Mouse (Mus musculus) embryo, embryonic 10.5 days (tissue): Measurements from ENCODE around the gene Upk3bl.
A peak's percentile ranks its signal among the peaks of the same experiment; 100 is the strongest.

Experiments used
- DNase-seq: peaks from one replicate; pipeline ENCODE4 v3.0.0-alpha.2; 2015; ENCODE audit warnings: low spot score

Upk3bl gene

GRCm38 (mm10) chr5:136054301-136055077 is at the start of gene Upk3bl:
TSS of gene Upk3bl (plus strand) at chr5:136054492.
- DNase-seq: no peak

- no peak for DNase-seq
Observed at GRCm38 (mm10) chr5:136004537-136004936, 49.8 kb upstream of the Upk3bl start.

DNA sequence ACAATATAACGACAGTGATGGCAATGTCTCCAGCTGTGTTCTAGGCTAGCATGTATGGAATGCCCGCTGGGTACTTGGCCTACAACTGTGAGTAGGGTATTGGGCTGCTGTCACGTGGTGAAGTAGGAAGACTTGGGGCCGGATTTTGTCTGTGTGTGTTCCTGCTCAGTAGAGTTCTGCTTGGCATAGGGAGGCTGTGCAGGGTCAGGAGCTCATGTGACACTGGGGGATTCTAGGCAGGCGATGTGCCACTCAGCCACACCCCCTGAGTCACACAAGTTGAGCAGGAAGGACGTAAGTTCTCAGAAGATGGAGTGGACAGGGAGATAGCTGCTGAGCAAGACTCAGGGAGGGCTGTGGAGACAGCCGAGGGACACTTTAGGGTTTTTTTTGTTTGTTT is 46.5 kb upstream of the Upk3bl start:
- DNase-seq: no peak

DNA sequence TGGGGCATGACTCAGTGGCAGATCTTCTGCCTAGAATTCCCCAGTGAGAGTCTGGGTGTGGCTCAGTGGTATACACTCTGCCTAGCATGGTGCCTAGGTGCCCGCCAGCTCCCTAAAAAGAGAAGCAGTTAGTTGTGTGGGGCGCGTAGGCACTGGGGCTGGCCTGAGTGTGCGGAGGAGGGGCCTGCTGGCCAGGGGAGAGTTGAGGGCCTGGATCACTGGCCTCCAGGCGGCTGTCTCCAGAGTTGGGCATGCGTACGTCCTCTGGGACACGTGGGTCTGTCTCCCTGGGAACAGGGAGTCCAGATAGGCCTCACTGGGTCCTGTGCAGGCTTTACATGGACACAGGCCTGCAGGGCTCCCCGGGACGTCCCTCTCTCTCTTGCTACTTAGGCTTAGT is 39.4 kb upstream of the Upk3bl start:
- no peak for DNase-seq

DNA sequence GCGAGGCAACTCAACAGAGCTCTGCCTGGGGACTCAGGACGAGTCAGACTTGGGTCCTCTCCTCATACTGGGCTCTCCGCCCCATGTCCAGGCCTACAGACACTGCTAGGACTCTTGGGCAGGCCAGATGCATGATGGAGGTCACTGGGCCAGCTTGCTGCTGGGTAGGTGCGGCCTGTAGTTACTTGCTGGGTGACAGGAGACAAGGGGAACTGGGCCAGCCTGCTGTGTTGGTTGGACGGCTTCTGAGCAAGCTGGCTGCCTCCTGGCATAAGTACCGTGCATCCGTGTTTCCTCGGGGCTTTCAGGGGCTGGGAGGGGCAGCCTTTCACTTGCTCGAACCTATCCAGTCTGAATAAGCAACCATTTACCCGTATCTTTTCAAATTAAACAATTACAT is 38.7 kb upstream of the Upk3bl start:
- no peak for DNase-seq

DNA sequence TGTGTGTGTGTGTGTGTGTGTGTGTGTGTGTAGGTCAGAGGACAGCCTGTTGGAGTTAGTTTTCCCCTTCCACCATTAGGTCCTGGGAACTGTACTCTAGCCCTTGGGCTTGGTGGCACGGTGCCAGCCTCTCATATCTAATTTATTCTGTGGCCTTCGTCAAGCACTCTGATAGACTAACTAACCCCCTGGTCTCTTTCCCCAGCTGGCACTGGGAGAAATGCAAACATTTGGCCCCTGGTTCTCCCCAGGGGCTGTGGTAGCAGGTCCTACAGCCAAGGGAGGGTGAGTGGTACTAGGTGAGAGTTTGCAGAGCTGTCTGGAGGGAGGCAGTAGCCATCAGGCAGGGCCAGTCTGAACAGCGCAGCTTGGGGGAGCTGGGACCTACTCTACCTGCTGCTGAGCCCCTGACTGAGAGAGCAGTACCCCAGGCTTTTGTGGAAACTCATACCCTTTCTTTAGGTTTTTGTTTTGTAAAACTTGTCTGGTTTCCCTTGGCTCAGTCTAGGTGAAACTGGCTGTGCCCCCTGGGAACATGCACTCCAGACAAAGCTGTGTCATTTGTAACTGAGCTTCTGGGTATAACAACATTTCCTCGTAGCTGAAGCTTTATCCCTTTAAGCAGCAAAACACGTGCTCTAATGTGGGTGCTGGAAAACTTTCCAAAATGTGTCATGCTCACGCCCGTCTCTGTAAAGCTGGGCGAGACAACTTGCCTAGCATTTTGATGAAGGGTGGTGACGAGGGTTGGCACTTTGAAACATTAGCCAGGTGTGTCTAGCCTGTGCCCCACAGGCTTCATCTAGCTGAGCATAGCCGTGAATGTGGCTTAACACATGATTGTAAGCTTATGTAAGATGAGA is 38.0 kb upstream of the Upk3bl start:
- DNase-seq: no peak

DNA sequence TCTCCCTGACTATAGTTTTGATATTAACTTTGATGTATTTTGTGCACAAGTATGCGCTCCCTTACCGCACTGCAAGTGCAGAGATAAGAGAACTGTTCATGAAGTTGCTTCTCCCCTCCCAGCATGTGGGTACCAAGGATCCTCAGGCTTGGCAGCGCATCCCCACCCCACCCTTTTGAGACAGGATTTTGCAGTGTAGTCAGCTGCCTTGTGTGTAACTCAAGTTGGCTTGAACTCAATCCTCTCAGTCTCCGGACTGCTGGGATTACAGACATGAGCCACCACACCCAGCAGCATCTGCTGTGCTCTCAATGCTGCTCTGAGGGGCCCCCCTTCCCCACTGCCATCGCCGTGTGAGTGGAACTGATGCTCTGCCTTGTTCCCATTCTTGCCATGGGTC is 37.0 kb upstream of the Upk3bl start:
- no peak for DNase-seq

DNA sequence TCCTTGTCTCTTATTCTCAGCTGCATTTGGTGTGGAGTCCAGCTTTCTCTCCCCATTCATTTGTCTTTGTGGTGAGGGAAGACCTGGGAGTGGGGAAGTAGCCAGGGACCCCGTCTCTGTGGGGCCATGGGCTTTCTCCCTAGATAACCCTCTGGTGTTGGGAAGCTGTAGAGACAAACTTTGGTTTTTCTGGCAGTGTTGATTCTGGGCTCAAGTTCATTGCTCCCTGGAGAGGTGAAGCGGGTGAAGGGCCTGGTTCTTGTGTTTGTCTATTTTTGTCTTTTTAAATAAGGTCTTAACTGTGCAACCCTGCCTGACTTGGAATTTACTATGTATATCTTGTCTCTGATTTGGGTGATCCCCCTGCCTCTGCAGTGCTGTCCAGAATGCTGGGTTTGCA is 35.6 kb upstream of the Upk3bl start:
- no peak for DNase-seq

GRCm38 (mm10) chr5:136019907-136020306 is 34.4 kb upstream of the Upk3bl start:
- DNase-seq: no peak

DNA sequence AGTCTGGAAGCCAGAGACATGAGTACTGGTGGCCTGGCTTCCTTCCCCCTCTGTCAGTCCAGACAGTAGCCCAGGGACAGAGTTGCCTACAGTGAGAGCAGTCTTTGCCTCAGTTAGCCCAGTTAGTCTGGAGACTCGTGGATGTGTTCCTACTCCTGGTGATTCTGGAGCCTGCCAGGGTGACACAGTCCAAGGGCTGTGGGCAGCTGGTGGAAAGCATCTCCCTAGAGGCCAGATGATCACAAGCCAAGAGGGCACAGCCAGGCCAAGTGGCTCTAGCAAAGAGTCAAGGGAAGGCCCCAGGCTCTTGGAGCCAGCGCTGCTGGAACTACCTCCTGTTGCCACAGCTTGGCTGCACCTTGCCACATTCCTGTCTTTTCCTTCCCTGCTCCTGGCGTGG is 28.6 kb upstream of the Upk3bl start:
- DNase-seq: no peak

DNA sequence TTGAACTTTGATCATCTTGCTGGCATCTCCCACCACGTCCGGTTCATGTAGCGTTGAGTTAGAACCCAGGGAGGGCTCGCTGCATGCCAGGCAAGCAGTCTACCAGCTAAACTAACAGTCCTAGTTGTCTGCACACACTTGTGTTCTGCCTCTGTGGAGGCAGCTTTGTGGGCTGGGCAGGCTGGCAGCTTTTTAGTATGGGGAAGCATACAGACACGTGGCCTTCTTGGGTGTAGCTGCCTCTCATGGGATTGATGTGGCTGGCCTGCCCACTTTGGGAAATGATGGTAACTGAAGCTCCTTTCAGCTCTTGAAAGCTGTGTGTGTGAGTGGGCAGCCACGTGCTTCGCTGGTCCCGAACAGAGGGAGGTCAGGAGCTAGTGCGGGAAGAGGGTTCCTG is 27.4 kb upstream of the Upk3bl start:
- no peak for DNase-seq

DNA sequence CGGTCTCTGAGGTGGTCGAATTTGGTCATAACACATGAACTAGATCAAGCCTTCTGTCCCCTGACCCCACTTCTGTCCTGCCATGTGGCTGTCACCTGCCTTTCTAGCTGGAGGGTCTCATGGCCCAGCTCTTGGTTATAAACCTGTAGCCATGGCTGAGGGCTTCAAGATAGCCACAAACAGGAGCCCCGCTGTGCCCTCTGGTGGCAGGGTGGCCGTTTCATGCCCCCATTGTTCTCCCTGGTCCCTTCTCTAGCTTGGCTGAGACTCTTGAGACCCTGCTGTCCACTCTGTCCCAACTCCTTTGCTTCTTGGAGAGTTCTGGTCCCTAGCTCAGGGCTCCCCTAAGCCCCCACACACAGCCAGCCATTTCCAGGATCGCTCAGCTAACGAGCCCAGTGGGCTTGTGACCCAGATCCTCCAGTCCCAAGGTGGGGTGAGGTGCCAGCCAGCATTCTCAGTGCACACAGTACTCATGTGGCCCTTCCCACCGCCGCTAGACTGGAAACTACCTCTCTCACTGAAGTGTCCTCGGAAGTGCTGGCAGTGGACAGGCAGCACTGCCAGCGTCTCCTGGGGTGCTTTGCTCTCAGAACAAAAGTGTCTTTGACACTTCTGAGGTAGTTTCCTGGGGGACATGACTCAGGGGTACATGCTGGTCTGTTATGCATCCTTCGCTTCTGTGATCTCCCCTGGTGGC is 26.5 kb upstream of the Upk3bl start:
- DNase-seq: no peak

DNA sequence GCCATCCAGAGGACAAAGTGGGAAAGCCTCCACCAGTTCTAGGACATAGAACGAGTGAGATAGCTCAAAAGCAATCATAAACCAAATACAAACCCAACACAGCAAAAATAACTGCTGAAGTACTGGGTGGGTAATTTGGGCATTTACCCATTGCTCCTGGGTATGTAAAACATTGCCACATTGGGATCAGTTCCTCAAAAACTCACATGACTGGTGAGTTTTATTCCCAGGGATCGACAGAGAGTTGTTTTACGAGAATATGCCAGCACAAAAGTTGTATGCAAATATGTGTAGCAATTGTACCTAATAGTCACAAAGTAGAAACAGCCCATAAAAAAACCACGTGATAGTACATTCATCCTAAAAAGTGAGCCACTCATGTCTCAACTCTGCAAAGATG is 19.4 kb upstream of the Upk3bl start:
- DNase-seq: no peak

GRCm38 (mm10) chr5:136035285-136035684 is 19.0 kb upstream of the Upk3bl start:
- no peak for DNase-seq

DNA sequence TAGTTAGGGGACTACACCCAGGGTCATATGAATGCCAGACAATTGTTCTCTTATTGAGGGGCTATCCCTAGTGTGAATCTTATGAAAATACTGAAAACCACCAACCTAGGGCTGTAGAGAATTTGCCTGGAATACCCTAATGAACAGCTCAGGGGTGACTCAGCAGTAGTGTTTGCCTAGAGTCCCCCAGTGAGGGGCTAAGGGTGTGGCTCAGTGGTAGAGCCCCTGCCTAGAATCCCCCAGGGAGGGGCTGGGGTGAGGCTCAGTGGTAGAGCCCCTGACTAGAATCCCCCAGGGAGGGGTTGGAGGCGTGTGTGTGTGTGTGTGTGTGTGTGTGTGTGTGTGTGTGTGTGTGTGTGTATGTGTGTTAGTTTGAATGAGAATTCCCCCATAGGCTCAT is 17.6 kb upstream of the Upk3bl start:
- DNase-seq: no peak

GRCm38 (mm10) chr5:136038258-136039214 is 15.8 kb upstream of the Upk3bl start, which contains the start of gene Upk3b:
TSS of gene Upk3b (plus strand) at chr5:136038496.
- DNase-seq: no peak

- DNase-seq: peak; percentile 45
Observed at GRCm38 (mm10) chr5:136040210-136040609, 14.1 kb upstream of the Upk3bl start.

DNA sequence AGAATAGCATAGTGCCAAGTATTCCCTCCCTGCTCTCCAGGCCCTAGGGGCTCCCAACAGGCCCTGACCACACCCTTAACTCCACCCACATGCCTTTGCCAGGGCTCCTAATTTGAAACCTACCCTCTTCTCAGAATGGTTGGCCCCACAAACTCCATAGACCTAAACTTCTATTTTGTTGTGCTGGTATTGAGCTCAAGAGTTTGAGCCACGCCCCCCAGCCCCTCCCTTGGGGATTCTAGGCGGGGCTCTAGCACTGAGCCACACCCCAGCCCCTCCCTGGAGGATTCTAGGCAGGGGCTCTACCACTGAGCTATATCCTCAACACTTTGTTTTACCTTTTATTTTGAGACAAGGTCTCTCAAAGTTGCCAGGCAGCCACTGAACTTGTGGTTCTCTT is 13.0 kb upstream of the Upk3bl start:
- no peak for DNase-seq

DNA sequence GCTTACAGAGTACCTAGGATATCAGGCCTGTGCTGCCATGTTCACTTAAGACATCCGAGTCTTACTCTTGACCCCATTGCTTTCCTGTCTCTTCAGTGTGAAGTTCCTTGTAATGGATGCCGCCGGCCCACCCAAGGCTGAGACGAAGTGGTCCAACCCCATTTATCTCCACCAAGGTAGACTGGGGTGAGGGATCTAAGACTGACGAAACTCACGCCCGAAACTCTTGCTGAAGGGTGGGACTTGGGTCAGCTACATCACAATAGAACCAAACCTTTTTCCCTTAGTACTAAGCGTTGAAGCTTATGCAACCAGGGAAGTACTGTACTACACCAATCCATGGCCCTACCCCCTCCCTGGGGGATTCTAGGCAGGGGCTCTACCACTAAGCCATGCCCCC is 12.6 kb upstream of the Upk3bl start:
- DNase-seq: no peak

DNA sequence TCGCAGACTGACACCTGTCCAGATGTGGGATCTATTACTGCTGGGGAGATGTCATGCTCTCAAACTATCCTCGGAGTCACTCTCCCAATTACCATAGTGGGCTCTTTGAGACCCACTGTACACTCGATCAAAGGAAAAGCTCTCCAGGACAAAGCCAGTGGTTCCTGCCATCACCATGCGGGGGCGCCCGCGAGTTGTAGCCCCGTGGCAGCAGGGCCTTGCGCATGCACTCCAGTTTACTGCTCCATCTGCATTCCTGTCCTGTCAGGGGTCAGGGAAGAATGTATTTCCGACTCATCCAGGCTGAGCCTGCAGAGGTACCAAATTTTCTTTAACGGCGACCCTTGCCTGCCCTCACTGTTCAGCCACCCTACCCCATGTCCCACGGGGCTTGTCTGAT is 9.4 kb upstream of the Upk3bl start:
- no peak for DNase-seq

DNA sequence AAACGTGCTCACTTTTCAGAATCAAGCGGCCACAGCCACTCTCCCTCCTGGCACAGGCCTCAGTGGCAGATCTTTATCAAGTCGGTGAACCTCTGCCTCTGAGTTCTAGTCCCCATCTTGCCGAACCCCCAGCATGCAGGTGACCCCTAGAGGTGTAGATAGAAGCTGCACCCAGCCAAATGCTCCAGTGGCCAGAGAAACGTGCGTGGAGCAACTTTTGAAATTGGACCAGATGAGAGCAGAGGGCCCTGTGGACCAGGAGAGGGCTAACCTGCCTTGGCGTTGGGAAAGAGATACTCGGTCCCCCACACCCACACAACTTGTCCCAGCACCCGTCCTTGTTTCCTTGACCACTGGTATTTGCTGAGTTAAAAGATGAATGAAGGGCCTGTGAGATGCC is 8.9 kb upstream of the Upk3bl start:
- peak; percentile 40 for DNase-seq

GRCm38 (mm10) chr5:136045987-136046386 is 8.3 kb upstream of the Upk3bl start:
- peak; percentile 95 for DNase-seq
